9 mouse cellular contexts compared by ENCODE assay signal in genomic region chr2:32756674-32757055, GRCm38 (mm10). TPM values are rescaled to one million over a fixed set of nuclear protein-coding genes. Genes with fewer than 3 reads are reported as not detected.
DNase-seq lines count a peak whose midpoint lies in the region; ATAC-seq and TF ChIP-seq lines count a peak whose summit lies in the region.
"Had no signal": no experiment of that assay in that cellular context is flagged by ENCODE, and none has a peak within 500 bp of the region (broad histone marks: within the 10 kb centered on the region; RNA-seq: fewer than 3 reads in every experiment).

No protein-coding gene starts in this region.

- H3K9ac ChIP-seq in liver, embryonic 15.5 days, result no peak overlapping the region
- no peak overlapping the region for H3K9ac ChIP-seq in stomach, postnatal 0 days (ENCODE audit: low read length)

- TF ChIP-seq EP300 in stomach, postnatal 0 days (optimal IDR thresholded peaks at IDR 0.05), result no peak

- H3K9me3 ChIP-seq in hindbrain, embryonic 10.5 days, result no peaks in the 10 kb centered on the region
- no peaks in the 10 kb centered on the region for H3K9me3 ChIP-seq in liver, embryonic 15.5 days (replicated peaks)
- no peaks in the 10 kb centered on the region for H3K9me3 ChIP-seq in stomach, postnatal 0 days (ENCODE audit: control insufficient read depth, low read length)

- no peak overlapping the region for H3K4me3 ChIP-seq in thymus, adult 2 months (ENCODE audit: control insufficient read depth, insufficient read depth, low read length)
- peak overlapping the region; percentile 79 for H3K4me3 ChIP-seq in hindbrain, embryonic 10.5 days
- H3K4me3 ChIP-seq in liver, embryonic 15.5 days (replicated peaks), result peak overlapping the region; percentile 71
- H3K4me3 ChIP-seq in stomach, postnatal 0 days (ENCODE audit: low read depth, low read length), result no peak overlapping the region

- no peak for TF ChIP-seq POLR2A in thymus, adult 2 months (IDR thresholded peaks at IDR 0.05; ENCODE audit: control insufficient read depth, extremely low read depth, insufficient read depth, low read length, poor library complexity)

- H3K27me3 ChIP-seq in thymus, adult 2 months (ENCODE audit: control insufficient read depth, insufficient read depth, low read length), result no peaks in the 10 kb centered on the region
- H3K27me3 ChIP-seq in hindbrain, embryonic 10.5 days (ENCODE audit: insufficient read depth, poor library complexity, severe bottlenecking), result peaks cover 21% of the 10 kb centered on the region; the same call in 1 of the 2 replicates
- no peaks in the 10 kb centered on the region for H3K27me3 ChIP-seq in liver, embryonic 15.5 days
- H3K27me3 ChIP-seq in stomach, postnatal 0 days (ENCODE audit: control insufficient read depth, insufficient read depth, low read length), result no peaks in the 10 kb centered on the region

- no peak for TF ChIP-seq CTCF in thymus, adult 2 months (IDR thresholded peaks at IDR 0.05; ENCODE audit: borderline replicate concordance, control insufficient read depth, extremely low read depth, insufficient read depth, low read length, poor library complexity)
- TF ChIP-seq CTCF in stomach, postnatal 0 days (IDR thresholded peaks at IDR 0.05; ENCODE audit: low read depth), result no peak

- ATAC-seq in liver, embryonic 15.5 days (ENCODE audit: insufficient read depth), result no peak
- ATAC-seq in stomach, postnatal 0 days (ENCODE audit: low FRiP score, low TSS enrichment), result peak; percentile 8; the same call in 1 of the 2 replicates
- ATAC-seq in activated CD4-positive, CD25-positive, alpha-beta regulatory T cell, adult 4 months, result no peak

- no peak overlapping the region for H3K27ac ChIP-seq in thymus, adult 2 months (ENCODE audit: control insufficient read depth, insufficient read depth, low read length)
- no peak overlapping the region for H3K27ac ChIP-seq in hindbrain, embryonic 10.5 days
- no peak overlapping the region for H3K27ac ChIP-seq in liver, embryonic 15.5 days (replicated peaks)
- H3K27ac ChIP-seq in stomach, postnatal 0 days (replicated peaks), result no peak overlapping the region

- H3K36me3 ChIP-seq in thymus, adult 2 months (ENCODE audit: control insufficient read depth, insufficient read depth, low read length), result peaks cover 27% of the 10 kb centered on the region
- peaks cover 49% of the 10 kb centered on the region for H3K36me3 ChIP-seq in hindbrain, embryonic 10.5 days
- peaks cover 20% of the 10 kb centered on the region for H3K36me3 ChIP-seq in liver, embryonic 15.5 days (replicated peaks)
- peaks cover 12% of the 10 kb centered on the region for H3K36me3 ChIP-seq in stomach, postnatal 0 days (ENCODE audit: control insufficient read depth, insufficient read depth, low read length)

- H3K4me2 ChIP-seq in liver, embryonic 15.5 days, result peak overlapping the region; percentile 96
- peak overlapping the region; percentile 69; the same call in 1 of the 2 replicates for H3K4me2 ChIP-seq in stomach, postnatal 0 days (replicated peaks; ENCODE audit: low read depth)

- H3K4me1 ChIP-seq in thymus, adult 2 months (replicated peaks; ENCODE audit: control insufficient read depth, insufficient read depth, low read length), result no peaks in the 10 kb centered on the region
- H3K4me1 ChIP-seq in hindbrain, embryonic 10.5 days (replicated peaks), result peaks cover 34% of the 10 kb centered on the region
- H3K4me1 ChIP-seq in liver, embryonic 15.5 days (replicated peaks), result peaks cover 18% of the 10 kb centered on the region
- H3K4me1 ChIP-seq in stomach, postnatal 0 days (replicated peaks; ENCODE audit: control insufficient read depth, insufficient read depth), result no peaks in the 10 kb centered on the region

- 41% methylated on average over 6 of the region's 6 CpGs for WGBS in thymus, adult 2 months
- 33% methylated on average over 6 of the region's 6 CpGs for WGBS in hindbrain, embryonic 10.5 days
- WGBS in liver, embryonic 15.5 days (ENCODE audit: insufficient replicate concordance), result 36% methylated on average over 6 of the region's 6 CpGs
- 29% methylated on average over 6 of the region's 6 CpGs for WGBS in stomach, postnatal 0 days

- DNase-seq in thymus, adult 2 months, result peak; percentile 24
- no peak for DNase-seq in thymus, postnatal 10 days (ENCODE audit: low spot score in 2 of 2)
- DNase-seq in hindbrain, embryonic 10.5 days (ENCODE audit: low spot score), result no peak
- no peak for DNase-seq in stomach, postnatal 0 days (ENCODE audit: low spot score)
- DNase-seq in right cerebral cortex, postnatal 14 days, result no peak
- DNase-seq in urinary bladder, postnatal 14 days (ENCODE audit: low spot score), result no peak

RNA-seq across cellular contexts. Expression of gene Tor2a, which starts 0.4 kb away (rescaled TPM):
- polyA plus RNA-seq in thymus, adult 2 months (2012; rRNA removed), result 169 and 171 TPM in 2 replicates
- 56.9 and 61.6 TPM in 2 replicates for polyA plus RNA-seq in hindbrain, embryonic 10.5 days (2016; fragmentation: Nextera tagmentation; extraction: Ambion mirVana)
- polyA plus RNA-seq in liver, embryonic 15.5 days (2015; fragmentation: Nextera tagmentation; extraction: Ambion mirVana), result 24.7 and 27.7 TPM in 2 replicates
- 45.9 and 50.3 TPM in 2 replicates for polyA plus RNA-seq in stomach, postnatal 0 days (2015; fragmentation: Nextera tagmentation; extraction: Ambion mirVana)
- polyA plus RNA-seq in activated CD4-positive, CD25-positive, alpha-beta regulatory T cell, adult 4 months (2017; shearing (Covaris generic)), result 10 to 100 TPM; 58.9 to 62.2 TPM

RNA-seq across cellular contexts. Expression of gene 6330409D20Rik, which starts 15.8 kb away (rescaled TPM):
- polyA plus RNA-seq in thymus, adult 2 months (2012; rRNA removed), result 0.20 and 0.27 TPM in 2 replicates
- polyA plus RNA-seq in hindbrain, embryonic 10.5 days (2016; fragmentation: Nextera tagmentation; extraction: Ambion mirVana), result 1.3 and 1.7 TPM in 2 replicates
- not detected in 2 replicates for polyA plus RNA-seq in liver, embryonic 15.5 days (2015; fragmentation: Nextera tagmentation; extraction: Ambion mirVana)
- polyA plus RNA-seq in stomach, postnatal 0 days (2015; fragmentation: Nextera tagmentation; extraction: Ambion mirVana), result not detected in 2 replicates
- under 1 TPM in 1 of 2 experiments, not detected in 1; 0.99 TPM for polyA plus RNA-seq in activated CD4-positive, CD25-positive, alpha-beta regulatory T cell, adult 4 months (2017; shearing (Covaris generic))
- polyA plus RNA-seq: small intestine, adult 2 months had no signal

RNA-seq across cellular contexts. Expression of gene Ttc16, which starts 18.8 kb away (rescaled TPM):
- 1.9 and 2.3 TPM in 2 replicates for polyA plus RNA-seq in thymus, adult 2 months (2012; rRNA removed)
- 0.31 and 0.73 TPM in 2 replicates for polyA plus RNA-seq in hindbrain, embryonic 10.5 days (2016; fragmentation: Nextera tagmentation; extraction: Ambion mirVana)
- polyA plus RNA-seq in liver, embryonic 15.5 days (2015; fragmentation: Nextera tagmentation; extraction: Ambion mirVana), result 0.13 TPM in 1 of 2 replicates, not detected in the other
- 0.05 and 0.06 TPM in 2 replicates for polyA plus RNA-seq in stomach, postnatal 0 days (2015; fragmentation: Nextera tagmentation; extraction: Ambion mirVana)
- polyA plus RNA-seq in activated CD4-positive, CD25-positive, alpha-beta regulatory T cell, adult 4 months (2017; shearing (Covaris generic)), result under 1 TPM; 0.61 to 0.65 TPM

RNA-seq across cellular contexts. Expression of gene Ptrh1, which starts 18.9 kb away (rescaled TPM):
- polyA plus RNA-seq in thymus, adult 2 months (2012; rRNA removed), result 36.5 and 43.4 TPM in 2 replicates
- polyA plus RNA-seq in hindbrain, embryonic 10.5 days (2016; fragmentation: Nextera tagmentation; extraction: Ambion mirVana), result 5.7 and 7.2 TPM in 2 replicates
- polyA plus RNA-seq in liver, embryonic 15.5 days (2015; fragmentation: Nextera tagmentation; extraction: Ambion mirVana), result 1.5 and 1.8 TPM in 2 replicates
- 7.6 and 10.1 TPM in 2 replicates for polyA plus RNA-seq in stomach, postnatal 0 days (2015; fragmentation: Nextera tagmentation; extraction: Ambion mirVana)
- polyA plus RNA-seq in activated CD4-positive, CD25-positive, alpha-beta regulatory T cell, adult 4 months (2017; shearing (Covaris generic)), result 1 to 10 TPM; 4.9 to 6.3 TPM

RNA-seq across cellular contexts. Expression of gene Cfap157, which starts 27.6 kb away (rescaled TPM):
- 0.11 and 0.27 TPM in 2 replicates for polyA plus RNA-seq in thymus, adult 2 months (2012; rRNA removed)
- polyA plus RNA-seq in hindbrain, embryonic 10.5 days (2016; fragmentation: Nextera tagmentation; extraction: Ambion mirVana), result 1.1 and 1.2 TPM in 2 replicates
- not detected in 2 replicates for polyA plus RNA-seq in liver, embryonic 15.5 days (2015; fragmentation: Nextera tagmentation; extraction: Ambion mirVana)
- 0.63 and 1.1 TPM in 2 replicates for polyA plus RNA-seq in stomach, postnatal 0 days (2015; fragmentation: Nextera tagmentation; extraction: Ambion mirVana)
- polyA plus RNA-seq in activated CD4-positive, CD25-positive, alpha-beta regulatory T cell, adult 4 months (2017; shearing (Covaris generic)), result not detected

Comparison
In these comparisons a context has a peak if more than half of its experiments do, and no peak if none do; other contexts are left out.
1. H3K4me3 ChIP-seq: peak in hindbrain, embryonic 10.5 days (single experiment) and liver, embryonic 15.5 days (single experiment); none in thymus, adult 2 months (single experiment) and stomach, postnatal 0 days (single experiment).